Mouse (Mus musculus): ENCODE data around the gene Slc31a2.
"Not testable (repeated sequence)": the region's sequence is repeated elsewhere in the genome, so short reads cannot be mapped to it uniquely, and the experiment has no call there.

Slc31a2 gene

GRCm38 (mm10) chr4:62262276-62262675 is at the start of gene Slc31a2:
TSS of gene Slc31a2 (plus strand) at chr4:62262562.
- DNase-seq (ENCODE audit: low spot score in 2 of 2): no peak

GRCm38 (mm10) chr4:62213490-62213889 is 48.9 kb upstream of the Slc31a2 start:
- no peak for DNase-seq (ENCODE audit: low spot score in 2 of 2)

GRCm38 (mm10) chr4:62228391-62228790 is 34.0 kb upstream of the Slc31a2 start:
- DNase-seq (ENCODE audit: low spot score in 2 of 2): peak; percentile 11 to 17

GRCm38 (mm10) chr4:62229448-62229847 is 32.9 kb upstream of the Slc31a2 start:
- no peak for DNase-seq (ENCODE audit: low spot score in 2 of 2)

GRCm38 (mm10) chr4:62230153-62230552 is 32.2 kb upstream of the Slc31a2 start:
- no peak for DNase-seq (ENCODE audit: low spot score in 2 of 2)

GRCm38 (mm10) chr4:62230769-62231168 is 31.6 kb upstream of the Slc31a2 start, which contains the start of gene Zfp37:
TSS of gene Zfp37 (minus strand) at chr4:62231047.
- no peak for DNase-seq (ENCODE audit: low spot score in 2 of 2)

- no peak for DNase-seq (ENCODE audit: low spot score in 2 of 2)
These were observed 21.8 kb upstream of the Slc31a2 start for GRCm38 (mm10) chr4:62240586-62240985.

GRCm38 (mm10) chr4:62248328-62248727 is 14.0 kb upstream of the Slc31a2 start:
- no peak for DNase-seq (ENCODE audit: low spot score in 2 of 2)

GRCm38 (mm10) chr4:62250896-62251544 is 11.3 kb upstream of the Slc31a2 start:
- DNase-seq (ENCODE audit: low spot score in 2 of 2): no peak

- DNase-seq (ENCODE audit: low spot score in 2 of 2): no peak
These were observed 10.6 kb upstream of the Slc31a2 start for GRCm38 (mm10) chr4:62251776-62252175.

DNA sequence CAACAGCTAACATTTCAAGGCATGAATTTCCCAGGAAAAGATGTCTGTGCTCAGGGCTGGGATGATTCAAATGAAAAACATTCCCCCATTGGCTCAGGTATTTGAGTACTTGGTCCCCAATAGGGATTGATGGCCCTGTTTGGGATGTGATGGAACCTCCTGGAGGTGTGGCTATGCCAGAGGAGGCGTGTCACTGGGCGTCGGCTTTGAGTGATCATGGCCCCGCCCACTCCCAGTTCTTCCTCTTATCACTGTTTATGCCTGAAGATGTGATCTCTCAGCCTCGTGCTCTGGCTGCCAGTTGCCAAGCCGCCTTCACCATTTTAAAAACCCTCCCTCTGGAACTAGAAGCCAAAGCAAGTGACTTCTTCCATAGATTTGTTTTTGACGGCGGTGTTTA is 7.8 kb upstream of the Slc31a2 start:
- DNase-seq (ENCODE audit: low spot score in 2 of 2): no peak

- DNase-seq (ENCODE audit: low spot score in 2 of 2): no peak
These were observed 5.4 kb upstream of the Slc31a2 start for GRCm38 (mm10) chr4:62256931-62257330.

GRCm38 (mm10) chr4:62263133-62263844 is 927 bp downstream of the Slc31a2 start:
- DNase-seq (ENCODE audit: low spot score in 2 of 2): no peak

DNA sequence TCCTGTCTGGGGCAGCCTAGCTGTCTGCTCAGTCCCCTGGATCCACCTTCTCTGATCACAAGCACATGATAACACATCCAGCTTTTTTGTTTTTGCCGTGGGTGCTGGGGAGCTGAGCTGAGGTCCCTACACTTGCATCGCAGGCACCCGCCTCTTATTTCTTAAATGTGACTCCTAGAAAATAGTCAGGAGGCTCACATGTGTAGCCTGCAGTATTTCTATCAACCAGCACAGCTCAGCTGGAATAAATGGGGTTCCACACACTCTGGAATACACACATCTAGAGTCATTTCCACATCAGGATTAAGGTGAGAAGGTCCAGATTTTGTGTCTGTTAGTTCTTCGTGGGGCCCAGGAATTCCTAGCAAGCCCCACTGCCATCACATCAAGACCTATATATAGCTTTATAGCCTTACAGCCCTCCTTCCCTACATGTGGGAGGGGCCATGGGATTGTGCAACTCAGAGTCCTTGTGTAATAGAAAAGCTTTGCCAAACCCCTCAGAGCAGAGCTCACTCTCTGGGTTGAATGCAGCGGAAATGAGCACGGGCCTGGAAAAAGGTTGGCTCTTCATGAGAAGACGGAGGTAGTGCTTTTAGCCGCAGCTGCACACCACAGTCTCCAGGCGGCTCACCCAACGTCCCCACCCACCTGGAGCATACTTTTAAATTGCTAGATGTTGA is 2.9 kb downstream of the Slc31a2 start:
- DNase-seq (ENCODE audit: low spot score in 2 of 2): peak in 1 of 2 experiments; percentile 17

- not testable (repeated sequence) for DNase-seq (ENCODE audit: low spot score in 2 of 2)
These were observed 3.7 kb downstream of the Slc31a2 start for GRCm38 (mm10) chr4:62266016-62266415.

DNA sequence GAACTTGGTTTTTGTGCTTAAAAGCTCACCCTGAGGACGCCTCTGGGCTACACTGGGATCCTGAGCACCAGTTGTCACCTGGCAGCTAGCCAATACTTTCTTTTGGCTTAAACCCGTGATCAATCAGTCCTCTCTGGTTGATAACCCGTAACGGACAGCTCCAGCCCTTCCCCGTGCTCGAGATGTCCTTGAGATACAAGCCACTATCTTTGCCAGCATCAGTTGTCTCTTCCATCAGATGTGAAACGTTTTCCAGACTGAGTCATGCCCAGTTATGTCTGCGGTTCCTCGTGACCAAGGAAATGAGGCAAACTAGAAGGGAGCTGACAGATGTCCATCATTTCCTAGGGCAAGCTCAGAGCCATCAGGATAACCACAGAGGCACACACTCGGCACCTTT is 4.7 kb downstream of the Slc31a2 start:
- no peak for DNase-seq (ENCODE audit: low spot score in 2 of 2)

- no peak for DNase-seq (ENCODE audit: low spot score in 2 of 2)
These were observed 10.3 kb downstream of the Slc31a2 start for GRCm38 (mm10) chr4:62272696-62273095.

- DNase-seq (ENCODE audit: low spot score in 2 of 2): no peak
These were observed 11.6 kb downstream of the Slc31a2 start for GRCm38 (mm10) chr4:62273916-62274315.

DNA sequence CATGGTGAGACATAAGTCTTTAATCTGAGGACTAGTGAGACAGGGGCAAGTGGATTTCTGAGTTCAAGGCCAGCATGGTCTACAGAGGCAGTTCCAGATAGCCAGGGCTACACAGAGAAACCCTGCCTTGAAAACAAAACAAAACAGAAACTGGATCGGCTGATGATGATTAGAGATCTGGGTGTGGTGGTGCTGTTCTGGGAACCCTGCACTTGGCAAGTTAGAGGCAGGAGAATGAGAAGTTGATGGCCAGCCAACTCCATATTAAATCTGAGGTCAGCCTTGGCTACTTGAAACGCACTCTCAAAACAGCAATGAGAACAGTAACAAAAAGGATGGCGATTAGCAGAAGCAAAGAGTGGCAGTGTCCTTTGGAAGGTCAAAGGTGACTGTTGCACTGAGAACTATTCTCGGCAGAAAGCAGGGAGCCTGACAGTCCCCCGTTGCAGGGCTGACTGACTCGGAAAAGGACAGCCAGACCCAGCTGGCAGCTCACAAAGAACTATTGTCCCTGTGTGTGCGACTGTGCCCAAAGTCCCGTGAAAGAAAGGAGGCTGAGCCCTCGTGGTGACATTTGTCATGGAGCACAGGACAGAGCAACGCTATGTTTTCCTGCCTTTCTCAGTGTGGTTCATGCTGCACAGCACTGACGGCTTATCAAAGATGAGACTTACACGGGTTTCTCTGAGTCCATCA is 12.6 kb downstream of the Slc31a2 start:
- peak; percentile 36 to 42 for DNase-seq (ENCODE audit: low spot score in 2 of 2)

DNA sequence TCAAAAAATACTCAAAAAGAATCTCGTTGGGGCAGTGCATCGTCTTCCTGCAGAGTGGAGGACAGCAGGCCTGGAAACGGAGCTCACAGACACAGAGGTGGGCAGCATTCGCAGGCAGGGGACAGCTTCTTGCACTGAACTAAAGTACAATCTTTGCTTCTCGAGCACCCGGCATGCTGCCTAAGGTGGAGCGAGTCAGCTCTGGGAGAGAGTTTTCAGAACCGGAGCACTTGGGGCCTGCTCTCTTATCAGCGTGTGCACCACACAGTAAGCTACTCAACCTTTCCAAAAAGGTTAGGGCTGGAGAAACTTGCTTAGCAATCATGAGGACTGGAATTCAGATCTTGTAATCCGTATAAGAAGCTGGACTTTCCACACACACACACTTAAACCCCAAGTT is 14.3 kb downstream of the Slc31a2 start:
- DNase-seq (ENCODE audit: low spot score in 2 of 2): no peak

DNA sequence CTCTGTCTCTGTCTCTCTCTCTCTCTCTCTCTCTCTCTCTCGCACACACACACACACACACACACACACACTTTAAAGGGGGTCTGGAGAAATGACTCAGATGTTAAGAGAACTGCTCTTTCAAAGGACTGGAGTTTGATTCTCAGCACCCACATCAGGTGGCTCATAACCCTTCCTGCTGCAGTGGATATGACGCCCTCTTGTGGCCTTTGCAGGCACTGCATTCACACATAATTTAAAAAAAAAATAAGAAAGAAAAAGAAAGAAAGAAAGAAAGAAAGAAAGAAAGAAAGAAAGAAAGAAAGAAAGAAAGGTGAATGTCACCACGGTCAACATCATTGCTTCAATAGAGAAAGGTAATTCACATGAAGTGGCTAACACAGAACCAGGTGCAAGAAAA is 14.9 kb downstream of the Slc31a2 start:
- no peak for DNase-seq (ENCODE audit: low spot score in 2 of 2)

DNA sequence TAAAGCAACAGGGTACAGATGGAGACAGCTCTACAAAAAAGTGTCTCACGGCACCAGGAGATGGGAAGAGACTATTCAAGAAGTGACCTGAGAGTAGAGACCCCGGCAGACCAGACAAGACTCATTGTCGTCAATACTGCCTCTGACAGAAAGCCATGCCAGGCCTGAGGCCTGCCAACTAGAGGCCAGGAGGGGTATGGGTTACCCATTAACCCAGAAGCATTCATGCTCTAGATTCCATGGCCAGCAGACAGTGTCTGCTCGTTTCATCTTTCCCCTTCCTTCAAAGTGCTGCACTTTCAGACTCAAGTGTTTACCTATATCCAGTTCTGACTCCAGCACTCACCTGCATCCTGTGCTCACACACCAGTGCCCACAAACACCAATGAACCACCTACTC is 15.7 kb downstream of the Slc31a2 start:
- DNase-seq (ENCODE audit: low spot score in 2 of 2): no peak
